Mouse (Mus musculus) activated CD4-positive, CD25-positive, alpha-beta regulatory T cell, adult 4 months (primary cell): ENCODE results near the gene Clint1. TPM values are rescaled to one million over a fixed set of nuclear protein-coding genes. Genes with fewer than 3 reads are reported as not detected.
A peak's percentile ranks its signal among the peaks of the same experiment; 100 is the strongest.

ENCODE experiments used
- ATAC-seq: one replicate; pipeline ENCODE4 v1.8.0; 2017
- polyA plus RNA-seq, 2 experiments: library from polyadenylated mRNA; unstranded; fragments of 100-300 nt; shearing (Covaris generic); gene quantifications; one replicate each; pipeline ENCODE4 v1.2.1; 2017

Gene Clint1
- polyA plus RNA-seq, result 10 to 100 TPM; 45.4 to 47.0 TPM

DNA sequence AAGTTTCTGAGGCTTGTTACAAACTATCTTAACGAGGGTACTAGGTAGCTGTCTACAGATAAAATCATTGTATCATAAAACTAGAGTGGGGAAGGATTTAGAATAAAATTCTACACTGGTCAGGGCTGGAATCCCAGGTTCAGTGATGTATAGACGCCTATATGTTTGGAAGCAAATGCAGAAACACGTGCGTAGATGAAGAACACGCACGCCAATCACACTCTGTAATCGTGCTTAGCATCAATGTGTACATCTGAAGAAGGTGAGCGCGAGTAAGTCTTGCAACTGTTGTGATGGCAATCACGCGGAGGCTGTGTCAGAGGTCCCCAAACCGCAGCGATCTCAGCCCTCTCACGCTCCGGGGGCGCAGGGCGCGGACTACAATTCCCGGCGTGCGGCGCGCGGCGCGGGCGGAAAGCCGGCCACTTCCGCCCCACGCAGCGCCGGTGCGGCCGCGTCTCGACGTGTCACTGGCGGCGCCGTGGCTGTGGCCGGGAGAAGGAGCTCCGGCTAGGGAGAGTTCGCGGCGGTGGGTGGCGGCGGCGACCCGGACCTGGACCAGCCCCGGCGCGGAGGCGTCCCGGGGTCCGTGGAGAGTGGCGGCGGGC is at the start of gene Clint1:
Clint1 (plus strand) TSS at position 536 of the 608 bp plus-strand sequence.
- ATAC-seq, result peak; percentile 74

- ATAC-seq, result no peak
Observed at GRCm38 (mm10) chr11:45804068-45804467, 47.8 kb upstream of the Clint1 start.

GRCm38 (mm10) chr11:45805312-45805772 is 46.5 kb upstream of the Clint1 start:
- no peak for ATAC-seq

DNA sequence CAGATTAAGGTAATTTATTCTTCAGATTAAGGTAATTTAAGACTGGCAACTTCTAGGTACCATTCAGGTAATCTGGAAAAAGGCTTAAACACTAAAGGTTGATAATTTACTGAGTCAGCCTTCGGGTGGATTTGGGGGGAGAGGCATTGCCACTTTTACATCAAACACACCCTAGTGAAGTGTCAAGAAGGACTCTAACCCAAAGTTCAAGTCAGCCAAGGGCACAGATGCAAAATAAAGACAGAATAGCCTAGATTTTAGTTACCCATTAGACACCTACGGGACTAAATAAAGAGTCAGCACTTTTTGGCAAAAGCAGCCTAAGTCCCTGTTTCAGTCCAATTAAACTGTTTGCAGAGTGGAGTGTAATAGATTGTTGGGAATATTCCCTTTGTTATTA is 46.0 kb upstream of the Clint1 start:
- no peak for ATAC-seq

DNA sequence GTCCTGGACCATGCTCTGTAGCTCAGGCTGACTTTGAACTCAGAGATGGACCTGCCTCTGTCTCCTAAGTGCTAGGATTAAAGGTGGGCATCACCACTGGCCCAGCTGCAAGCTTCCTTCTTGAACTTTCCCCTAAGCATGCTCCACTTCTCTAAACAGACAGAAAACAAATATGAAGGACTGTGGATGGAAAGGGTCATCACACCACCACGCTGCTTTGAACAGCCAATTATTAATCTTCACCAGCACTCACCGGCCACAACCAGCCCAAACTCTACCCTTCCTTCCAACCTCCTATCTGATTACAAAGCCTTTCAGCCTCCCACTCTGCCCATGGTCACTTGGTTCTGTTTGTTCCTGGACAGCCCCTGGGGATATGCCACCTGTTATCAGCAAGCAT is 45.6 kb upstream of the Clint1 start:
- ATAC-seq, result no peak

DNA sequence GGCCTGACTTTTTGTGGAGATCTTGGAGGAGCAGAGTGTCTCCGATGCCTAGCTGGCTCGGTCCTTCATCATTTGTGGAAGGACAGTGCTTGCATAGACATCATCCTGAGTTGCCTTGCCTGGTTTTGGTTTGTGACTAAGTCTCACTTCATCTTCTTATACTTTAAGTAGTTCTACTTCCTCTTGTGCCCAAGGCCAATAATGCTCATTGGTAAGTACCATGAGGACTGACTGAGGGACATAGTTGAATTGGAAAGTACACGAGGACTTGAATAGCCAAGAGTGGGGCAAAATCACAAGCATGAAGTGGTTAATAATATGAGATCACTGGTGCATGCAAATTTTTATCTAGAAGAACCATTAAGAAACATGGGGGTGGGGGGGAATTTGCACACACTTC is 45.0 kb upstream of the Clint1 start:
- ATAC-seq, result no peak

- ATAC-seq, result no peak
Observed at GRCm38 (mm10) chr11:45807820-45808219, 44.0 kb upstream of the Clint1 start.

- ATAC-seq, result no peak
Observed at GRCm38 (mm10) chr11:45809424-45809823, 42.4 kb upstream of the Clint1 start.

DNA sequence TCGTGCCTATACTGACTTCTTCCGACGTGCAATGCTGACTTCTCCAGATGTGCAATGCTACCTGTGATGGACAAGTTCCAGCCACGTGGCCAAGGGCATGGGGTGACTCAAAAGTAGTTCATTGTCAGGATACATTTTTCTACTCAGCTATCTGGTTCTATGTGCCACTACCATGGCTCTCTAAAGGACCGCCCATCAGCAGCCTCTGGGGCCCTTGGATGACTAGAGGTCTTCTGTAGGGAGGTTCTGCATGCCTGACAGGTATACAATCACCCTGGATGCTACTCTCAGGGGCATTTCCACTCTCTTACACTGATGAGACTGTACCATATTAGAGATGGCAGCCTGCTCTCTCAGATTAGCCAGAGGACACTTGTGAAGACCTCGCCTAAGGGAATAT is 41.8 kb upstream of the Clint1 start:
- ATAC-seq, result no peak

DNA sequence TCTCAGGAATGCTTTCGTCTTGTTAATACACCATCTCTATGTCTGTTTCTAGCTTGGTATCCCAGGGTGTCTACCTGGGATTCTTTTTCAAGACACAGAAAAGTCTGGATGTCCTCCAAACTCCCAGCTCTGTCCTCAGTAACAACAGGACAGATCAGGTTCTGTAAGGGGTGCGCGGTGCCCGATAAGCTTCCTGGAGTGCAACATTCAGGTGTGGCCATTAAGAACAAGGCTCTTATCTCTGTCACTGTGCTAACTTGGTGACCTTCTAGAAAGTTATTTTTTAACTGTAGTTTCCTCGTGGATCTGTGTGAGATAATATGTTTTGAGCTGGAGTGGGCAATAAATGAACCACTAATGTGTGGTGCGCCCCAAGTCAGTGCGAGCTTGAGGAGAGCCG is 41.0 kb upstream of the Clint1 start:
- ATAC-seq, result no peak

DNA sequence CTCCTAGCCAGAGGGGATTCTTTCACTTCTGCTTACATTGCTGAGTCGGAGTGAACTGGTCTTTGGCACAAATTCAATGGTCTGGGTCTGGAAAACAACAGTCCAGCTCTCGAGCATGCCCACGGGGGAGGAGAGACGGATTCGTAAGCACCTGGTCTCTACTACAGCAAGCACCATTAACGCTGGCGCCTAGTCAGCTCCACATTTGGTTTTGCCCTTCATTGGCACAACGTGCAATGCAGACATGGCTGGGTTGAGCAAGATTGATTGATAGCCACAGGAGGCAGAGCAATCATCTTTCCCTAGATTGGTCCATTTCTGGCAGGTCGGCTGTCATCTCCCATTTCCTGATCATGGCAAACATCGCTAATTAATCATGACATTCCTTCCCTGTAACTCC is 36.2 kb upstream of the Clint1 start:
- ATAC-seq, result no peak

DNA sequence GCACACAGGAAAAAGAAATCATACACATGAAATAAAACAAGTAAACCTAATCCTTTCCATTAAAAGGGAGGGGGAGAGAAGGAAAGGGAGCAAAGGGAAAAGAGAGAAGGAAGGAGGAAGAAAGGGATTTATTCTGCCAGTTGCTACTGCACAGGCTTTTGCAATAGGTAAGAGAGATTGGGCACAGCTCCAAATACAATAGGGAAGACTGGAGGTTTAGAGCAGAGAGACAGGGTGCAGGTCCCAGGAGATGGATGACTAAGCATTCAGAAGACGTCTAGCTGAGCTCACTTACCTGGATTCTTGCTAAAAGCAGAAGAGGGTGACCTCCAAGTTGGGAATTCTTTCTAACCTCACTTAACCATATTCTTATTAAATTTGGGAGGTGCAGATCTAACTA is 35.1 kb upstream of the Clint1 start:
- no peak for ATAC-seq

DNA sequence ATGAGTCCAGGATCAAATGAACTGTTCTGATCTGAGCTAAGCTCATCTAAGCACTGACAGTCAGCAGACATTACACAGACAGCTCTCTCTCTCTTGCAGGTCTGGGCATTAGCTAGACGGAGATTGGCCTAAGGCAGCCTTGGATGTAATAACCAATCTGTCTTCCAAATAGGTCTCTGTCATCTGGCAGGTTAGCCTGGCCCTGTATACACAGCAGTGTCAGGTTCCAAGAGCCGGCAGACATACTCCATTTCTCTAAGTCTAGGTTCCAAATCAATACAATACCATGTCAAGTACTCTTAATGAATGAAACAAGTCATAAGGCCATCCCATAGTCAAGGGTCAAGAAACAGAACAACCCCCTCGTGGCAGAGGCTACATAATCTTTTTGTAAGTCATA is 33.9 kb upstream of the Clint1 start:
- ATAC-seq, result no peak

GRCm38 (mm10) chr11:45820930-45821329 is 30.9 kb upstream of the Clint1 start:
- no peak for ATAC-seq

- ATAC-seq, result no peak
Observed at GRCm38 (mm10) chr11:45830112-45830511, 21.7 kb upstream of the Clint1 start.

DNA sequence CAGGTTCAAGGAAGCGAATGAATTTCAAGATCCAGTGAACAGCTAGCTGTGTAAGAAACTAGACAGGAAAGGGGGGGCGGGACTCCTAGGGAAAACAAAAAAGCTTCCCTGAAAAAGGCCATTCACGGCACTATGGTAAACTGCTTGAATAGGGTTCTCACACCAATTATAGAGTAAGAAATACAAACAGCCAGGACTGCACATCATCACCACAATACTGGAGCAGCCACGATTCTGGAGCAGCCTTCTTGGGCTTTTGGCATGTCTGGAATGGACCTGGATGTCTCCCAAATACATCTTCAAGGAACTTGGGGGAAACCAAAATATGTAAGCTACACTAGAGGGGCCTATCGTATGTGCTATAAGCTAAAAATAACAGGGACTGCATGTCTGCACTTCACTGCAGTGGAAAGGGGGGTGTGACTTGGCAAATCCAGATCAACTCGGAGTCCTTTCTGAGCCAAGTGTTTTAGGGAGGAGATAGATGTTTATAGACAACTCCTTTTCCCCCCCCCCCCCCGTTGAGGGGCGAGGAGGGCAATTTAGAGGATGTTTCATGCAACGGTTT is 21.0 kb upstream of the Clint1 start:
- no peak for ATAC-seq

- ATAC-seq, result no peak
Observed at GRCm38 (mm10) chr11:45831476-45832143, 20.2 kb upstream of the Clint1 start.

DNA sequence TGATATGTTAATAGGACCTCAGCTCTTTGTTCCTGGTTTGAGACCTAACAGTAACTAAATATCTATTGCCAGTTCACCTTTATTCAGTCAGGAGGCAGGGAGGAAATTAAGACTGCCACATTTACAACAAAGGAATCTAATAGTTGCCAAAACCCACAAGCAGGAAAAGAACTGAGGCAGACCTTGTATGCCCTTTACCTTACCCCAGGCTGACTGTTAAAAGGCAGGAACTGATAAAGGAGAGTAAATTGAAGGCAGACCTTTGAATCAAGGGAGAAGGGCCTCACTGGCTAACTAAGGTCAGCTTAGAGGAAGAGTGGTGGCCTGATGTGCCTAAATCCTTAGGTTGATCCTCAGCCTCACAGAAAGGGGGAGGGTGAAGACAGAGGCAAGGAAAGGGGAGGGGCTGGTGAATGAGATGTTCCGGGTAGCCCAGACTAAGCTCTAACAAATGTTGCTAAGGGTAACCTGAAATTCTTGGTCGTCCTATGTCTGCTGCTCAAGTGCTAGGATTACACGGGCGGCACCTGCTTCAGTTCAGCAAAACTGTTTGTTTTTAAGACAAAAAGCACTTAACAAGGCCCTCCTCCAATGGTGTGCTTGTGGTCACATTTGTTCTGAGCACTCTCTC is 16.1 kb upstream of the Clint1 start:
- ATAC-seq, result no peak

GRCm38 (mm10) chr11:45837257-45837817 is 14.5 kb upstream of the Clint1 start:
- ATAC-seq, result no peak

- no peak for ATAC-seq
Observed at GRCm38 (mm10) chr11:45838450-45838849, 13.4 kb upstream of the Clint1 start.

- no peak for ATAC-seq
Observed at GRCm38 (mm10) chr11:45840332-45840731, 11.5 kb upstream of the Clint1 start.

DNA sequence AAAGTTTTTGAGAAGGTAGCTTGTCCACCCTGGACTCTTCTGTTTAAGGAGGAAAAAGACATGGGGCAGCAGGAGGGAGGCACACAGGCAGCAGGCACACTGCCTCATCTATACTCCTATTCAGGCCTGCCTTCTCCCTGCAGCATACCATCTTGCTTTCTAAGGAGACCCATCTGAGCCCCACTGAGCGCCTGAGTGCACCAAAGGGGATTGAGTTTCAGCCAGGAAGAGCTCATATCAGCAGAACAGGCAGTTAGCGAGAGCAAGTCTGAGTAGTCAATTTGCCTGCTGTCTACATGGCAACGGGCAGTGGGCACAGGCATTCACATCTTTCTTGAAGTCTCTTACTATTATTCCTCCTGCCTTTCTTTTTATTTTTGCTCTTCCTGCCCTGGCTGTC is 5.8 kb upstream of the Clint1 start:
- ATAC-seq, result no peak

DNA sequence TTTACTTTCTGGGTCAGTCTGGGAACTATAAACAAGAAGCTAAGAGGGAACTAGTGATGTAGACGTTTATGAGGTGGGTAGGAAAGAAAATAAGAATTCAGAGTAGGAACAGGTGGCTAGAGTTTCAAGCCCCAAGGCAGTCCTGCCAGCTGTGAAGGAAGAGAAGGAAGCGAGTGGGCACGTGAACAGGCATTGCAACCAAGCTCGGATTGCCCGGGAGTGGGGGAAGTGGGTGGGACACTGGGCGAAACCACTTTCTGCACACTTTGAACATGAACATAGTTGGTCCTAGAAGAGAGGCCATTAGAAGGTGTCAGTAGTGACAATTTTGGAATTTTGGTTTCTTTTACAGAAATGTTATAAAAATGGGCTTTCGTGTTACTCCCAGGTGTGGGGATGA is 4.3 kb upstream of the Clint1 start:
- no peak for ATAC-seq
